Mouse (Mus musculus): ENCODE measurements at regions not wholly inside any gene's neighbourhood (a gene's known extent, or its start where the extent isn't known, plus 50 kb on each side); places are given as distances from the start of the nearest gene placed in this dataset.
"Not testable (repeated sequence)": the region's sequence is repeated elsewhere in the genome, so short reads cannot be mapped to it uniquely, and the experiment has no call there.

- no peak for DNase-seq
Observed at GRCm38 (mm10) chr9:53045788-53046187, 202.1 kb downstream of the Ddx10 start.

- DNase-seq = no peak
Observed at GRCm38 (mm10) chr9:53033797-53034196, 214.1 kb downstream of the Ddx10 start.

- DNase-seq = no peak
Observed at GRCm38 (mm10) chr9:53022096-53022495, 225.8 kb downstream of the Ddx10 start.

- no peak for DNase-seq
Observed at GRCm38 (mm10) chr9:53010741-53011140, 237.1 kb downstream of the Ddx10 start.

- DNase-seq = no peak
Observed at GRCm38 (mm10) chr9:53007395-53007794, 240.5 kb downstream of the Ddx10 start.

GRCm38 (mm10) chr9:53006085-53006484 is 241.8 kb downstream of the Ddx10 start:
- no peak for DNase-seq

GRCm38 (mm10) chr9:53004253-53004978 is 243.4 kb downstream of the Ddx10 start:
- no peak for DNase-seq

- DNase-seq = no peak
Observed at GRCm38 (mm10) chr9:52976041-52976440, 271.8 kb downstream of the Ddx10 start.

GRCm38 (mm10) chr9:52965631-52966030 is 282.2 kb downstream of the Ddx10 start:
- DNase-seq = peak; percentile 82 to 83

- DNase-seq = peak; percentile 41 to 52
Observed at GRCm38 (mm10) chr9:52959668-52960067, 280.1 kb upstream of the AI593442 start.

- no peak for DNase-seq
Observed at GRCm38 (mm10) chr9:52957245-52957644, 277.7 kb upstream of the AI593442 start.

- no peak for DNase-seq
Observed at GRCm38 (mm10) chr9:52944081-52944480, 264.5 kb upstream of the AI593442 start.

- DNase-seq = peak in 1 of 2 experiments; percentile 11
Observed at GRCm38 (mm10) chr9:52941637-52941983, 262.0 kb upstream of the AI593442 start.

- DNase-seq = peak; percentile 9 to 40
Observed at GRCm38 (mm10) chr9:52940964-52941636, 261.5 kb upstream of the AI593442 start.

GRCm38 (mm10) chr9:52935082-52935481 is 255.5 kb upstream of the AI593442 start:
- DNase-seq = no peak

- DNase-seq = no peak
Observed at GRCm38 (mm10) chr9:52917516-52917915, 237.9 kb upstream of the AI593442 start.

- not testable (repeated sequence) for DNase-seq
Observed at GRCm38 (mm10) chr9:52888653-52889052, 209.1 kb upstream of the AI593442 start.

- not testable (repeated sequence) for DNase-seq
Observed at GRCm38 (mm10) chr9:52887997-52888396, 208.4 kb upstream of the AI593442 start.

- DNase-seq = no peak
Observed at GRCm38 (mm10) chr9:52867236-52867635, 187.7 kb upstream of the AI593442 start.

GRCm38 (mm10) chr9:52860327-52860726 is 180.7 kb upstream of the AI593442 start:
- DNase-seq = no peak

GRCm38 (mm10) chr9:52858411-52858810 is 178.8 kb upstream of the AI593442 start:
- no peak for DNase-seq

- no peak for DNase-seq
Observed at GRCm38 (mm10) chr9:52853338-52853737, 173.8 kb upstream of the AI593442 start.

- no peak for DNase-seq
Observed at GRCm38 (mm10) chr9:52850552-52850951, 171.0 kb upstream of the AI593442 start.

- no peak for DNase-seq
Observed at GRCm38 (mm10) chr9:52849931-52850330, 170.4 kb upstream of the AI593442 start.

- DNase-seq = no peak
Observed at GRCm38 (mm10) chr9:52841105-52841504, 161.5 kb upstream of the AI593442 start.
